ENCODE assay signal across 24 mouse cellular contexts in genomic region chr13:28526299-28526698, GRCm38 (mm10).
DNase-seq lines count a peak whose midpoint lies in the region; ATAC-seq and TF ChIP-seq lines count a peak whose summit lies in the region.
"Had no signal": no experiment of that assay in that cellular context is flagged by ENCODE, and none has a peak within 500 bp of the region (broad histone marks: within the 10 kb centered on the region; RNA-seq: fewer than 3 reads in every experiment).

No protein-coding gene starts in this region.

- no peak for ATAC-seq in hindbrain, postnatal 0 days
- no peak for ATAC-seq in hindbrain, embryonic 14.5 days (ENCODE audit: low FRiP score)
- ATAC-seq in lung, postnatal 0 days = no peak
- no peak for ATAC-seq in Patski
- ATAC-seq in megakaryocyte-erythroid progenitor cell, adult 5-6 weeks (replicated peaks; ENCODE audit: low FRiP score, low TSS enrichment, poor library complexity, severe bottlenecking) = 0 out of 2 replicates have a peak, but pooled peaks have one; percentile 55
- ATAC-seq: CD4-positive, CD25-positive, alpha-beta regulatory T cell, adult 4 months; forebrain, embryonic 14.5 days; inflammation-experienced regulatory T-cells, adult 6 months had no signal

- H3K27ac ChIP-seq in hindbrain, postnatal 0 days = no peak overlapping the region
- H3K27ac ChIP-seq in hindbrain, embryonic 14.5 days = no peak overlapping the region
- no peak overlapping the region for H3K27ac ChIP-seq in lung, postnatal 0 days (ENCODE audit: low read length)
- H3K27ac ChIP-seq: embryonic facial prominence, embryonic 12.5 days; lung, embryonic 15.5 days had no signal

- in situ Hi-C loops in Patski (cut with MboI; ENCODE audit: low pct_unique_long_range_greater_than_20kb) = loop anchor here (5.0 kb wide), 1 partner anchor 1081 kb away; no protein-coding TSS in a partner anchor

- H3K4me2 ChIP-seq in hindbrain, postnatal 0 days (ENCODE audit: low read depth, low read length) = no peak overlapping the region
- no peak overlapping the region for H3K4me2 ChIP-seq in hindbrain, embryonic 14.5 days (replicated peaks)
- no peak overlapping the region for H3K4me2 ChIP-seq in lung, postnatal 0 days (replicated peaks; ENCODE audit: low read depth, low read length)
- H3K4me2 ChIP-seq: embryonic facial prominence, embryonic 12.5 days; liver, embryonic 11.5 days; lung, embryonic 15.5 days had no signal

- POLR2A ChIA-PET in Patski (lab: Charles Lee) = no interaction called here

- no peak overlapping the region for H3K4me3 ChIP-seq in hindbrain, postnatal 0 days (ENCODE audit: low read length)
- H3K4me3 ChIP-seq in hindbrain, embryonic 14.5 days (replicated peaks; ENCODE audit: low read length) = no peak overlapping the region
- no peak overlapping the region for H3K4me3 ChIP-seq in lung, postnatal 0 days (ENCODE audit: low read depth, low read length)
- H3K4me3 ChIP-seq: embryonic facial prominence, embryonic 12.5 days; erythroblast, embryonic 14.5 days; lung, embryonic 15.5 days; myocyte had no signal

- no peaks in the 10 kb centered on the region for H3K27me3 ChIP-seq in hindbrain, postnatal 0 days (ENCODE audit: insufficient read depth, low read length)
- H3K27me3 ChIP-seq in hindbrain, embryonic 14.5 days (ENCODE audit: control insufficient read depth, insufficient read depth, low read length) = no peaks in the 10 kb centered on the region
- H3K27me3 ChIP-seq in lung, postnatal 0 days (replicated peaks; ENCODE audit: insufficient read depth, low read length) = no peaks in the 10 kb centered on the region
- no peaks in the 10 kb centered on the region for H3K27me3 ChIP-seq in Patski
- H3K27me3 ChIP-seq: embryonic facial prominence, embryonic 12.5 days; lung, embryonic 15.5 days had no signal

- no peaks in the 10 kb centered on the region for H3K4me1 ChIP-seq in hindbrain, postnatal 0 days (ENCODE audit: insufficient read depth, low read length)
- 0 out of 2 replicates have a peak, but pooled peaks cover 6% of the 10 kb centered on the region for H3K4me1 ChIP-seq in hindbrain, embryonic 14.5 days (replicated peaks; ENCODE audit: control insufficient read depth, insufficient read depth, low read length)
- no peaks in the 10 kb centered on the region; the same call in 1 of the 2 replicates for H3K4me1 ChIP-seq in lung, postnatal 0 days (ENCODE audit: insufficient read depth, low read depth, low read length)
- H3K4me1 ChIP-seq: embryonic facial prominence, embryonic 12.5 days had no signal

- H3K9me3 ChIP-seq in hindbrain, postnatal 0 days (ENCODE audit: low read length) = no peaks in the 10 kb centered on the region
- H3K9me3 ChIP-seq in hindbrain, embryonic 14.5 days (ENCODE audit: control insufficient read depth, low read length) = no peaks in the 10 kb centered on the region
- no peaks in the 10 kb centered on the region for H3K9me3 ChIP-seq in lung, postnatal 0 days (ENCODE audit: low read length)
- H3K9me3 ChIP-seq: G1E; lung, embryonic 15.5 days had no signal

- TF ChIP-seq EP300 in lung, postnatal 0 days (IDR thresholded peaks at IDR 0.05) = no peak

- H3K36me3 ChIP-seq in hindbrain, postnatal 0 days (ENCODE audit: insufficient read depth, low read length) = no peaks in the 10 kb centered on the region
- H3K36me3 ChIP-seq in hindbrain, embryonic 14.5 days (replicated peaks; ENCODE audit: control insufficient read depth, insufficient read depth) = no peaks in the 10 kb centered on the region
- H3K36me3 ChIP-seq in lung, postnatal 0 days (ENCODE audit: insufficient read depth, low read length) = no peaks in the 10 kb centered on the region
- H3K36me3 ChIP-seq: G1E; lung, embryonic 15.5 days had no signal

- 0 out of 2 replicates have a peak, but pooled peaks have one; percentile 6 for TF ChIP-seq CTCF in hindbrain, postnatal 0 days (IDR thresholded peaks at IDR 0.05; ENCODE audit: low read depth)
- TF ChIP-seq CTCF in lung, postnatal 0 days (IDR thresholded peaks at IDR 0.05) = peak; percentile 32
- peak; percentile 40 for TF ChIP-seq CTCF in Patski (IDR thresholded peaks at IDR 0.05)

- no peak for DNase-seq in hindbrain, postnatal 0 days (ENCODE audit: low spot score)
- DNase-seq in hindbrain, embryonic 14.5 days (ENCODE audit: low spot score) = no peak
- DNase-seq in lung, postnatal 0 days (ENCODE audit: low spot score) = no peak
- no peak for DNase-seq in lung, postnatal 25 days (ENCODE audit: low spot score)
- DNase-seq in Patski (ENCODE audit: low read depth, low spot score) = no peak
- DNase-seq in ovary, postnatal 10 days (ENCODE audit: low spot score) = no peak
- DNase-seq: cerebellum, postnatal 10 days; gastrocnemius, postnatal 25 days; kidney, postnatal 36 days; layer of hippocampus, adult 9-11 months; midbrain, embryonic 14.5 days; right cerebral cortex, postnatal 14 days; spleen, adult 18-20 months; thymus, adult 18-20 months had no signal

- 95% methylated on average over 1 of the region's 1 CpGs for WGBS in hindbrain, postnatal 0 days
- 90% methylated on average over 1 of the region's 1 CpGs for WGBS in hindbrain, embryonic 14.5 days
- WGBS in lung, postnatal 0 days = 100% methylated on average over 1 of the region's 1 CpGs

- CTCF ChIA-PET in Patski (lab: Charles Lee) = no interaction called here

- H3K9ac ChIP-seq in hindbrain, postnatal 0 days (replicated peaks; ENCODE audit: low read length) = no peak overlapping the region
- no peak overlapping the region for H3K9ac ChIP-seq in hindbrain, embryonic 14.5 days
- no peak overlapping the region for H3K9ac ChIP-seq in lung, postnatal 0 days (replicated peaks; ENCODE audit: low read depth)
- H3K9ac ChIP-seq: embryonic facial prominence, embryonic 12.5 days; lung, embryonic 15.5 days had no signal
